Mouse (Mus musculus): ENCODE measurements around the gene Cfap300. TPM values are rescaled to one million over a fixed set of nuclear protein-coding genes. Genes with fewer than 3 reads are reported as not detected.

Gene Cfap300
- under 1 TPM; 0.33 to 0.80 TPM for total RNA-seq (2021)
- long read RNA-seq, experiment 1, partial matches to known transcripts = 0 of 1 reads
- long read RNA-seq, experiment 1, other reads (novel, unspliced or antisense) = 0 of 1 reads
- long read RNA-seq, experiment 2, partial matches to known transcripts = 1 of 1 reads
- long read RNA-seq, experiment 2, other reads (novel, unspliced or antisense) = 0 of 1 reads

GRCm38 (mm10) chr9:8042338-8043043 lies at the start of gene Cfap300:
TSS of gene Cfap300 (minus strand) at chr9:8042823.
- intact Hi-C loops (cut with DNase I; ENCODE audit: low total_unique reads) = no loop called here
- DNase-seq = peak; percentile 97

- intact Hi-C loops (cut with DNase I; ENCODE audit: low total_unique reads) = loop anchor here (10.0 kb wide), 1 partner anchor 174 kb away; no protein-coding TSS in a partner anchor
- DNase-seq = no peak
These were observed 36.3 kb upstream of the Cfap300 start for GRCm38 (mm10) chr9:8078882-8079281.

- intact Hi-C loops (cut with DNase I; ENCODE audit: low total_unique reads) = loop anchor here (10.0 kb wide), 1 partner anchor 170 kb away; no protein-coding TSS in a partner anchor
These were observed 31.7 kb upstream of the Cfap300 start for GRCm38 (mm10) chr9:8074345-8074744.

GRCm38 (mm10) chr9:8073203-8073755 lies 30.7 kb upstream of the Cfap300 start:
- intact Hi-C loops (cut with DNase I; ENCODE audit: low total_unique reads) = loop anchor here (10.0 kb wide), 1 partner anchor 168 kb away; no protein-coding TSS in a partner anchor

More at GRCm38 (mm10) chr9:8074345-8074744, 31.7 kb upstream of the Cfap300 start:
- DNase-seq = no peak

GRCm38 (mm10) chr9:8059636-8060035 lies 17.0 kb upstream of the Cfap300 start:
- intact Hi-C loops (cut with DNase I; ENCODE audit: low total_unique reads) = no loop called here
- no peak for DNase-seq

More at GRCm38 (mm10) chr9:8073203-8073755, 30.7 kb upstream of the Cfap300 start:
- DNase-seq = no peak

GRCm38 (mm10) chr9:8054831-8055230 lies 12.2 kb upstream of the Cfap300 start:
- intact Hi-C loops (cut with DNase I; ENCODE audit: low total_unique reads) = no loop called here
- no peak for DNase-seq

GRCm38 (mm10) chr9:8043044-8043387 lies 393 bp upstream of the Cfap300 start:
- no peak for DNase-seq
- intact Hi-C loops (cut with DNase I; ENCODE audit: low total_unique reads) = no loop called here

- intact Hi-C loops (cut with DNase I; ENCODE audit: low total_unique reads) = no loop called here
- no peak for DNase-seq
These were observed 7.1 kb downstream of the Cfap300 start for GRCm38 (mm10) chr9:8035546-8035945.

GRCm38 (mm10) chr9:8035091-8035490 lies 7.5 kb downstream of the Cfap300 start:
- intact Hi-C loops (cut with DNase I; ENCODE audit: low total_unique reads) = no loop called here
- no peak for DNase-seq

- no peak for DNase-seq
- intact Hi-C loops (cut with DNase I; ENCODE audit: low total_unique reads) = no loop called here
These were observed 8.5 kb downstream of the Cfap300 start for GRCm38 (mm10) chr9:8034143-8034542.

GRCm38 (mm10) chr9:8032847-8033246 lies 9.8 kb downstream of the Cfap300 start:
- DNase-seq = no peak
- intact Hi-C loops (cut with DNase I; ENCODE audit: low total_unique reads) = no loop called here

- DNase-seq = no peak
- intact Hi-C loops (cut with DNase I; ENCODE audit: low total_unique reads) = no loop called here
These were observed 24.0 kb downstream of the Cfap300 start for GRCm38 (mm10) chr9:8018609-8019008.

- intact Hi-C loops (cut with DNase I; ENCODE audit: low total_unique reads) = no loop called here
- no peak for DNase-seq
These were observed 25.2 kb downstream of the Cfap300 start for GRCm38 (mm10) chr9:8017253-8017913.

- DNase-seq = peak; percentile 94
- intact Hi-C loops (cut with DNase I; ENCODE audit: low total_unique reads) = no loop called here
These were observed 38.1 kb downstream of the Cfap300 start, which contains the start of gene Yap1 for GRCm38 (mm10) chr9:8004370-8004991. TSS of gene Yap1 (minus strand) at chr9:8004596.

GRCm38 (mm10) chr9:8003301-8004271 lies 39.0 kb downstream of the Cfap300 start:
- DNase-seq = peak; percentile 58
- intact Hi-C loops (cut with DNase I; ENCODE audit: low total_unique reads) = no loop called here

- intact Hi-C loops (cut with DNase I; ENCODE audit: low total_unique reads) = no loop called here
- no peak for DNase-seq
These were observed 39.8 kb downstream of the Cfap300 start for GRCm38 (mm10) chr9:8002806-8003205.

- DNase-seq = peak; percentile 22
- intact Hi-C loops (cut with DNase I; ENCODE audit: low total_unique reads) = no loop called here
These were observed 41.3 kb downstream of the Cfap300 start for GRCm38 (mm10) chr9:8001352-8001751.

GRCm38 (mm10) chr9:7994275-7994674 lies 48.3 kb downstream of the Cfap300 start:
- intact Hi-C loops (cut with DNase I; ENCODE audit: low total_unique reads) = no loop called here
- DNase-seq = no peak

GRCm38 (mm10) chr9:7992651-7993050 lies 50.0 kb downstream of the Cfap300 start:
- DNase-seq = no peak
- intact Hi-C loops (cut with DNase I; ENCODE audit: low total_unique reads) = no loop called here
